Mouse (Mus musculus): ENCODE results near the gene Prok1. TPM values are rescaled to one million over a fixed set of nuclear protein-coding genes. Genes with fewer than 3 reads are reported as not detected.

The Prok1 gene
- polyA plus RNA-seq, 1 experiment: not detected

GRCm38 (mm10) chr3:107257924-107258323 is 18.4 kb upstream of the Prok1 start:
- no peak overlapping the region for H3K27ac ChIP-seq (ENCODE audit: insufficient read depth, low read length)
- no peaks in the 10 kb centered on the region for H3K9me3 ChIP-seq (replicated peaks; ENCODE audit: control insufficient read depth, insufficient read depth, low read length, poor library complexity, severe bottlenecking)
- no peak overlapping the region for H3K9ac ChIP-seq (ENCODE audit: low read depth, poor library complexity, severe bottlenecking)
- no peaks in the 10 kb centered on the region for H3K4me1 ChIP-seq (ENCODE audit: control insufficient read depth, insufficient read depth, low read length)
- no peaks in the 10 kb centered on the region for H3K27me3 ChIP-seq (ENCODE audit: control insufficient read depth, insufficient read depth, low read length, poor library complexity, severe bottlenecking)
- H3K4me3 ChIP-seq (ENCODE audit: low read depth, low read length): no peak overlapping the region
- TF ChIP-seq EP300 (IDR thresholded peaks at IDR 0.05; ENCODE audit: insufficient read depth, low read depth, low read length) (no peak), CTCF (IDR thresholded peaks at IDR 0.05; ENCODE audit: low read depth, low read length) (no peak), POLR2A (IDR thresholded peaks at IDR 0.05; ENCODE audit: insufficient read depth, low read length) (no peak)
- no peaks in the 10 kb centered on the region for H3K36me3 ChIP-seq (ENCODE audit: control insufficient read depth, insufficient read depth, low read length, poor library complexity, severe bottlenecking)

- H3K27me3 ChIP-seq (ENCODE audit: control insufficient read depth, insufficient read depth, low read length, poor library complexity, severe bottlenecking): no peaks in the 10 kb centered on the region
- no peak for TF ChIP-seq EP300 (IDR thresholded peaks at IDR 0.05; ENCODE audit: insufficient read depth, low read depth, low read length)
- TF ChIP-seq POLR2A (IDR thresholded peaks at IDR 0.05; ENCODE audit: insufficient read depth, low read length): no peak
- no peak for TF ChIP-seq CTCF (IDR thresholded peaks at IDR 0.05; ENCODE audit: low read depth, low read length)
- H3K27ac ChIP-seq (ENCODE audit: insufficient read depth, low read length): no peak overlapping the region
- no peak overlapping the region for H3K9ac ChIP-seq (ENCODE audit: low read depth, poor library complexity, severe bottlenecking)
- H3K36me3 ChIP-seq (ENCODE audit: control insufficient read depth, insufficient read depth, low read length, poor library complexity, severe bottlenecking): no peaks in the 10 kb centered on the region
- H3K4me1 ChIP-seq (ENCODE audit: control insufficient read depth, insufficient read depth, low read length): no peaks in the 10 kb centered on the region
- H3K9me3 ChIP-seq (replicated peaks; ENCODE audit: control insufficient read depth, insufficient read depth, low read length, poor library complexity, severe bottlenecking): no peaks in the 10 kb centered on the region
- H3K4me3 ChIP-seq (ENCODE audit: low read depth, low read length): no peak overlapping the region
Observed at GRCm38 (mm10) chr3:107256724-107257123, 17.2 kb upstream of the Prok1 start.

GRCm38 (mm10) chr3:107255992-107256391 is 16.5 kb upstream of the Prok1 start:
- Histone ChIP-seq H3K9me3 (replicated peaks; ENCODE audit: control insufficient read depth, insufficient read depth, low read length, poor library complexity, severe bottlenecking) (no peaks in the 10 kb centered on the region), H3K36me3 (ENCODE audit: control insufficient read depth, insufficient read depth, low read length, poor library complexity, severe bottlenecking) (no peaks in the 10 kb centered on the region), H3K4me3 (ENCODE audit: low read depth, low read length) (no peak overlapping the region), H3K27ac (ENCODE audit: insufficient read depth, low read length) (no peak overlapping the region), H3K9ac (ENCODE audit: low read depth, poor library complexity, severe bottlenecking) (no peak overlapping the region), H3K27me3 (ENCODE audit: control insufficient read depth, insufficient read depth, low read length, poor library complexity, severe bottlenecking) (no peaks in the 10 kb centered on the region), H3K4me1 (ENCODE audit: control insufficient read depth, insufficient read depth, low read length) (no peaks in the 10 kb centered on the region)
- TF ChIP-seq EP300 (IDR thresholded peaks at IDR 0.05; ENCODE audit: insufficient read depth, low read depth, low read length): no peak
- no peak for TF ChIP-seq CTCF (IDR thresholded peaks at IDR 0.05; ENCODE audit: low read depth, low read length)
- TF ChIP-seq POLR2A (IDR thresholded peaks at IDR 0.05; ENCODE audit: insufficient read depth, low read length): no peak

GRCm38 (mm10) chr3:107253925-107254324 is 14.4 kb upstream of the Prok1 start:
- TF ChIP-seq EP300 (IDR thresholded peaks at IDR 0.05; ENCODE audit: insufficient read depth, low read depth, low read length) (no peak), CTCF (IDR thresholded peaks at IDR 0.05; ENCODE audit: low read depth, low read length) (no peak), POLR2A (IDR thresholded peaks at IDR 0.05; ENCODE audit: insufficient read depth, low read length) (no peak)
- H3K36me3 ChIP-seq (ENCODE audit: control insufficient read depth, insufficient read depth, low read length, poor library complexity, severe bottlenecking): no peaks in the 10 kb centered on the region
- no peaks in the 10 kb centered on the region for H3K9me3 ChIP-seq (replicated peaks; ENCODE audit: control insufficient read depth, insufficient read depth, low read length, poor library complexity, severe bottlenecking)
- no peaks in the 10 kb centered on the region for H3K4me1 ChIP-seq (ENCODE audit: control insufficient read depth, insufficient read depth, low read length)
- no peak overlapping the region for H3K9ac ChIP-seq (ENCODE audit: low read depth, poor library complexity, severe bottlenecking)
- H3K27ac ChIP-seq (ENCODE audit: insufficient read depth, low read length): no peak overlapping the region
- H3K27me3 ChIP-seq (ENCODE audit: control insufficient read depth, insufficient read depth, low read length, poor library complexity, severe bottlenecking): no peaks in the 10 kb centered on the region
- no peak overlapping the region for H3K4me3 ChIP-seq (ENCODE audit: low read depth, low read length)

GRCm38 (mm10) chr3:107252035-107252434 is 12.5 kb upstream of the Prok1 start:
- no peak overlapping the region for H3K9ac ChIP-seq (ENCODE audit: low read depth, poor library complexity, severe bottlenecking)
- no peak overlapping the region for H3K4me3 ChIP-seq (ENCODE audit: low read depth, low read length)
- TF ChIP-seq CTCF (IDR thresholded peaks at IDR 0.05; ENCODE audit: low read depth, low read length): no peak
- no peak for TF ChIP-seq EP300 (IDR thresholded peaks at IDR 0.05; ENCODE audit: insufficient read depth, low read depth, low read length)
- TF ChIP-seq POLR2A (IDR thresholded peaks at IDR 0.05; ENCODE audit: insufficient read depth, low read length): no peak
- H3K27me3 ChIP-seq (ENCODE audit: control insufficient read depth, insufficient read depth, low read length, poor library complexity, severe bottlenecking): no peaks in the 10 kb centered on the region
- no peaks in the 10 kb centered on the region for H3K4me1 ChIP-seq (ENCODE audit: control insufficient read depth, insufficient read depth, low read length)
- no peak overlapping the region for H3K27ac ChIP-seq (ENCODE audit: insufficient read depth, low read length)
- H3K9me3 ChIP-seq (replicated peaks; ENCODE audit: control insufficient read depth, insufficient read depth, low read length, poor library complexity, severe bottlenecking): no peaks in the 10 kb centered on the region
- H3K36me3 ChIP-seq (ENCODE audit: control insufficient read depth, insufficient read depth, low read length, poor library complexity, severe bottlenecking): no peaks in the 10 kb centered on the region

- H3K9me3 ChIP-seq (replicated peaks; ENCODE audit: control insufficient read depth, insufficient read depth, low read length, poor library complexity, severe bottlenecking): no peaks in the 10 kb centered on the region
- H3K4me1 ChIP-seq (ENCODE audit: control insufficient read depth, insufficient read depth, low read length): no peaks in the 10 kb centered on the region
- H3K27me3 ChIP-seq (ENCODE audit: control insufficient read depth, insufficient read depth, low read length, poor library complexity, severe bottlenecking): no peaks in the 10 kb centered on the region
- no peak overlapping the region for H3K4me3 ChIP-seq (ENCODE audit: low read depth, low read length)
- H3K27ac ChIP-seq (ENCODE audit: insufficient read depth, low read length): no peak overlapping the region
- TF ChIP-seq CTCF (IDR thresholded peaks at IDR 0.05; ENCODE audit: low read depth, low read length) (no peak), POLR2A (IDR thresholded peaks at IDR 0.05; ENCODE audit: insufficient read depth, low read length) (no peak), EP300 (IDR thresholded peaks at IDR 0.05; ENCODE audit: insufficient read depth, low read depth, low read length) (no peak)
- no peaks in the 10 kb centered on the region for H3K36me3 ChIP-seq (ENCODE audit: control insufficient read depth, insufficient read depth, low read length, poor library complexity, severe bottlenecking)
- no peak overlapping the region for H3K9ac ChIP-seq (ENCODE audit: low read depth, poor library complexity, severe bottlenecking)
Observed at GRCm38 (mm10) chr3:107250320-107250719, 10.8 kb upstream of the Prok1 start.

Measured in ES-Bruce4 (cell line).